Mouse (Mus musculus): ENCODE measurements around the gene Rassf10. TPM values are rescaled to one million over a fixed set of nuclear protein-coding genes. Genes with fewer than 3 reads are reported as not detected.

Rassf10 gene
- not detected for polyA plus RNA-seq (2014; fragmentation: Illumina TruSeq; extraction: RNeasy Lipid Tissue Mini Kit (QIAGEN cat#74804); ENCODE audit: low read depth, low replicate concordance)

GRCm38 (mm10) chr7:112953777-112954291 is at the start of gene Rassf10:
Rassf10 (plus strand) TSS chr7:112953962.

All from liver, adult 10 weeks (tissue).